Mouse (Mus musculus) G1E (cell line): ENCODE measurements around the gene Zbtb44. TPM values are rescaled to one million over a fixed set of nuclear protein-coding genes. Genes with fewer than 3 reads are reported as not detected.

Source experiments
- ATAC-seq: 2 replicates; pipeline ENCODE4 v1.8.0; 2016; ENCODE audit warnings: mild to moderate bottlenecking; ENCODE audit not compliant: insufficient number of reproducible peaks, poor library complexity, low FRiP score, severe bottlenecking; ENCODE audit errors: extremely low read depth
- DNase-seq: peaks from one replicate; pipeline ENCODE4 v3.0.0; 2012; ENCODE audit warnings: low spot score
- H3K27me3 ChIP-seq: 2 replicates; pipeline ENCODE4 v1.6.1; 2012; ENCODE audit warnings: mild to moderate bottlenecking, low read length, inconsistent platforms; ENCODE audit not compliant: insufficient read depth
- H3K36me3 ChIP-seq: replicated peaks from 2 replicates; pipeline ENCODE3; 2012; ENCODE audit warnings: mild to moderate bottlenecking, inconsistent platforms
- H3K4me1 ChIP-seq: 2 replicates; pipeline ENCODE4 v1.6.1; 2012; ENCODE audit warnings: low read depth, low read length, inconsistent platforms, mixed read lengths; ENCODE audit not compliant: insufficient read depth
- H3K4me3 ChIP-seq: 2 replicates; pipeline ENCODE4 v1.5.1; 2012; ENCODE audit warnings: low read depth, mild to moderate bottlenecking, inconsistent platforms, low read length, moderate library complexity, mixed read lengths
- H3K9me3 ChIP-seq: replicated peaks from 2 replicates; pipeline ENCODE4 v1.6.1; 2012; ENCODE audit warnings: inconsistent platforms
- CTCF ChIP-seq: IDR thresholded peaks from 2 replicates; pipeline ENCODE4 v1.5.1; 2012; ENCODE audit warnings: low read depth, low read length, inconsistent platforms, mixed read lengths
- GATA1 ChIP-seq: IDR thresholded peaks from 2 replicates; pipeline ENCODE4 v1.6.1; 2012; ENCODE audit warnings: borderline replicate concordance, low read length, inconsistent platforms, mixed read lengths
- GATA2 ChIP-seq: IDR thresholded peaks from 2 replicates; pipeline ENCODE4 v1.6.1; 2012; ENCODE audit warnings: low read depth, low read length, inconsistent platforms, borderline replicate concordance
- POLR2AphosphoS5 ChIP-seq: IDR thresholded peaks from 2 replicates; pipeline ENCODE4 v1.6.1; 2012; ENCODE audit warnings: low read depth, low read length, inconsistent platforms; ENCODE audit not compliant: insufficient replicate concordance
- TAL1 ChIP-seq: conservative IDR thresholded peaks from 2 replicates; pipeline ENCODE4 v1.6.1; 2012; ENCODE audit warnings: low read depth, low read length, inconsistent platforms, mixed read lengths
- polyA plus RNA-seq: library from polyadenylated mRNA; stranded (reverse); fragments of >175 nt; gene quantifications from 2 replicates; pipeline ENCODE4 v1.2.3, GENCODE M21; 2012
- total RNA-seq, 2 experiments: library from RNA; stranded (forward) in 1 of 2; stranded (reverse) in 1 of 2; fragments of 200-1000 nt in 1 of 2; fragments of >200 nt in 1 of 2; fragmentation: Nextera tagmentation in 1 of 2; gene quantifications; 2 replicates each; pipeline ENCODE4 v1.2.3; 2014 to 2017

Zbtb44 gene
- total and polyA plus RNA-seq, 3 experiments: 7.4 to 58.2 (median 27.5) TPM

DNA sequence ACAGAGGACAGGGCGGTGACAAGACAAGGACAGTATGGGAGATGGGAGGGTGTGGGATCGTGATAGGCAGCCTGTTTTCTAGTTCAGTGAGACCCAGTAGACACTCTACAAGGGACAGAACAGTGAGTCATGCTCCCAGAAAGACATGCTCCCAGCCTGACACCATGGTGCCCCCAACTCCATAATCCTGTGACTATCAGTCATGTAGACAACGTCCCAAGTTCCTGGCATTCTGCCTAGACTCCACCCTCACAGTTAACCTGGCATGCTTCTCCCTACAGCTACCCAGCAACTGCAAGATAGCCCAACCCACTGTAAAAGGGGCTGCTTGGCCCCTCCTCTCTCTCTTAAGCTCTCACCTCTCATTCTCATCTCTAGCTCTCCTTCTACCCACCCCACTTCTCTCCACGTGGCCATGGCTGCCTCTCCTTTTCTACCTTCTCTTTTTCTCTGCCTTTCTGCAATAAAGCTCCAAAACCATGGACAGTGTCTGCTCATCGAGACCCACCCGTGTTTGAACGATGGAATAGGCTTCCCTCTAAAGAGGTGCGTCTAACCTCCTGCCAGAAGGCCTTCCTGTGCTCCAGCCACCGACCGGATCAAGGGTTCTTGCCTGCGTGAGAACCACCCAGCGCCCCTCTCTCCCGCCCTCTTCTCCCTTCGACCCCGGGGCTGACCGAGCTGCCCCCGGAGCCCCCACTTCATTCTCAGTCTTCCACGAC lies 61.8 kb downstream of the Zbtb44 start:
- Histone ChIP-seq H3K4me3 (no peak overlapping the region), H3K4me1 (peaks cover 2% of the 10 kb centered on the region; the same call in 1 of the 2 replicates), H3K36me3 (no peaks in the 10 kb centered on the region), H3K27me3 (peaks cover 16% of the 10 kb centered on the region), H3K9me3 (no peaks in the 10 kb centered on the region)
- TF ChIP-seq GATA2 (no peak), POLR2AphosphoS5 (no peak), GATA1 (no peak), TAL1 (no peak), CTCF (no peak)
- DNase-seq: no peak
- ATAC-seq: no peak

DNA sequence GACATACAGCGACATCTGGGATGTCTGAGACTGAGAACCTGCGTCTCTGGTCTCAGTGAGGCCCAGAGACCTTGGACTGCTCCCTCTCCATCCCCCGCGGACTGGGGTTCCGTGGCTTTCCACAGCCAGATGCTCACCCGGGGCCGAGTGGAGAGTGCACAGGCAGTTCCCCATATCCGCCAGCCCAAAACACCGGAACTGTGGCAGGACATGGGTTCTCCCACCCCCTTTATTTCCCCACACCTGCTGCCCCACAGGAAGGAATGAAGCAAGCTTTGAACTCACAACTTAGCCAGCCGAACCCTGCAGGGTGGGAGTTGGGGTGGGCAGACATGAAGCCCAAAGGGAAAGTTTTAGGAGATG lies 62.4 kb downstream of the Zbtb44 start:
- H3K27me3 ChIP-seq: peaks cover 17% of the 10 kb centered on the region
- no peak for ATAC-seq

GRCm38 (mm10) chr9:31097088-31098082 lies 66.9 kb downstream of the Zbtb44 start:
- H3K27me3 ChIP-seq: peaks cover 17% of the 10 kb centered on the region
- no peak for ATAC-seq
- no peaks in the 10 kb centered on the region for H3K36me3 ChIP-seq
- TF ChIP-seq CTCF (no peak), TAL1 (no peak), POLR2AphosphoS5 (no peak), GATA2 (no peak), GATA1 (no peak)
- no peak overlapping the region for H3K4me3 ChIP-seq
- H3K9me3 ChIP-seq: no peaks in the 10 kb centered on the region
- no peak for DNase-seq
- H3K4me1 ChIP-seq: no peaks in the 10 kb centered on the region

More for the DNA sequence above, 62.4 kb downstream of the Zbtb44 start:
- TF ChIP-seq CTCF (no peak), TAL1 (no peak), GATA1 (no peak), GATA2 (no peak), POLR2AphosphoS5 (no peak)
- Histone ChIP-seq H3K4me3 (no peak overlapping the region), H3K9me3 (no peaks in the 10 kb centered on the region), H3K4me1 (peaks cover 2% of the 10 kb centered on the region; the same call in 1 of the 2 replicates), H3K36me3 (no peaks in the 10 kb centered on the region)
- DNase-seq: no peak

DNA sequence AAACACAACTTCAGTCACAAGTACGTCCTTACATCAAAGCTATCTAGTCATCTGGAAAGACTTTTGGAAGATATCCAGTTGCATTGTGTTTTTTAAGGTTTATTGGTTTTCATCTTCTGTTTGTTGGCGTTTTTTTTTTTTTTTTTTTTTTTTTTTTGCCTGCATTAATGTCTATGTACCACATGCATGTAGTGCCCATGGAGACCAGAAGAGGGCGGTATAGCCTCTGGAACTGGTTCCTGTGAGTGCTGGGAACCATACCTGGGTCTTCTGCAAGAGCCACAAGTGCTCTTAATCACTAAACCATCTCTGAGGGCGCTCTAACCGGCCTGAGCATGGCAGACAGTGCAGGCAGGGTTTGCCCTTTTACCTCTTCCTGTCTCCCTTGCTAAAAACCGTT lies 67.7 kb downstream of the Zbtb44 start:
- H3K4me3 ChIP-seq: no peak overlapping the region
- no peak for DNase-seq
- peaks cover 17% of the 10 kb centered on the region for H3K27me3 ChIP-seq
- no peaks in the 10 kb centered on the region for H3K36me3 ChIP-seq
- no peaks in the 10 kb centered on the region for H3K9me3 ChIP-seq
- TF ChIP-seq GATA2 (no peak), CTCF (no peak), POLR2AphosphoS5 (no peak), GATA1 (no peak), TAL1 (no peak)
- ATAC-seq: no peak
- H3K4me1 ChIP-seq: no peaks in the 10 kb centered on the region

DNA sequence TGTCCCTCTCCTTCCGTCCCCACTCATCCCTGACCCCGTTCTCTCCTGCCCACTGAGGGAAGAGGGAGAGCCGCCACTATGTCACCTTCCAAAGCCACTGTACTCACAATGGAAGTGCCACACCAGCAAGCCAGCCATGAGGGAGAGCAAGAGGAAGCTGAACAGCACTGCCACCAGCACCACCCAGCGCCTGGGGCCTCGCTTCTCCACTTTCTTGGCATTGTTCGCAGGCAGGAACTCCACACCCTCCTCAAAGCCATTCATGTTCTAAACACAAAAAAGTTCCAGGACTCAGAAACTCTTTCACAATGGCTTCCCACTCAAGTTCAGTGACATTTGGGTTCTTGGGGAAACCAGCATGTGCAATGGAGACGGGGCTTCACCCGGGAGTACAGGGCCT lies 78.0 kb downstream of the Zbtb44 start:
- Histone ChIP-seq H3K4me3 (no peak overlapping the region), H3K27me3 (peaks cover 25% of the 10 kb centered on the region), H3K4me1 (no peaks in the 10 kb centered on the region; the same call in 1 of the 2 replicates), H3K9me3 (no peaks in the 10 kb centered on the region), H3K36me3 (no peaks in the 10 kb centered on the region)
- no peak for TF ChIP-seq POLR2AphosphoS5
- TF ChIP-seq GATA1: no peak
- TF ChIP-seq CTCF: no peak
- TF ChIP-seq GATA2: no peak
- no peak for TF ChIP-seq TAL1
- no peak for ATAC-seq
- DNase-seq: no peak

DNA sequence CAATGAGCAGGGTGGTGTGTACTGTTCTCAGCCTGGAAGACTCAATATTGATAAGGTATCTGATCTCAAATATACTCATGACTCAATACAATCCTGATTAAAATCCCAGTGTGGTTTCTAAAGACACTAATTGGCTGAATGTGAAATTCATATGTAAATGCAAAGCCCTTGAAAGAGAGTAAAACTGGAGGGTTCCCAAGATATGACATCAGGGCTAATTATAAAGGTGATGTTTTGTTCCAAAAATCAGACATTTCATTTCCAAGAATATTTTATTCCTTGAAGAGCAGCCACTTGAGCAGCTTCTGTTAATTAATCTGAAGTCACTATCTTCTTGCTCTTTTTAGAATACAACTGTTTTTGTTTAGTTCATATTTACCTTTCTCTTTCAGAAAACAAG lies 85.1 kb downstream of the Zbtb44 start:
- Histone ChIP-seq H3K27me3 (peaks cover 22% of the 10 kb centered on the region), H3K4me1 (no peaks in the 10 kb centered on the region), H3K9me3 (no peaks in the 10 kb centered on the region), H3K4me3 (no peak overlapping the region), H3K36me3 (no peaks in the 10 kb centered on the region)
- no peak for DNase-seq
- no peak for ATAC-seq
- TF ChIP-seq GATA1 (no peak), TAL1 (no peak), GATA2 (no peak), CTCF (no peak), POLR2AphosphoS5 (no peak)
